Mouse (Mus musculus) stomach, postnatal 0 days (tissue): ENCODE data around the gene Arhgap22. TPM values are rescaled to one million over a fixed set of nuclear protein-coding genes. Genes with fewer than 3 reads are reported as not detected.

Source experiments
- ATAC-seq: fragments of 200-750 bp; cut with Nextera tagmentation; 2 replicates; pipeline ENCODE4 v1.8.0; 2017; ENCODE audit not compliant: low FRiP score, low TSS enrichment
- DNase-seq: peaks from one replicate; pipeline ENCODE4 v3.0.0-alpha.2; 2016; ENCODE audit warnings: low spot score
- H3K27ac ChIP-seq: fragments of 300-500 bp; sonication (generic); replicated peaks from 2 replicates; pipeline ENCODE4 v1.5.1; 2014; ENCODE audit warnings: mild to moderate bottlenecking, control low read depth
- H3K27me3 ChIP-seq: fragments of 300-500 bp; sonication (generic); 2 replicates; pipeline ENCODE4 v1.6.1; 2014; ENCODE audit warnings: low read length; ENCODE audit not compliant: control insufficient read depth, insufficient read depth
- H3K36me3 ChIP-seq: fragments of 300-500 bp; sonication (generic); 2 replicates; pipeline ENCODE4 v1.6.1; 2014; ENCODE audit warnings: low read length, mixed read lengths; ENCODE audit not compliant: control insufficient read depth, insufficient read depth
- H3K4me1 ChIP-seq: fragments of 300-500 bp; sonication (generic); replicated peaks from 2 replicates; pipeline ENCODE4 v1.6.1; 2014; ENCODE audit warnings: antibody characterized with exemption; ENCODE audit not compliant: control insufficient read depth, insufficient read depth
- H3K4me2 ChIP-seq: fragments of 300-500 bp; sonication (generic); replicated peaks from 2 replicates; pipeline ENCODE4 v1.6.1; 2014; ENCODE audit warnings: low read depth, mild to moderate bottlenecking, control low read depth, moderate library complexity
- H3K4me3 ChIP-seq: fragments of 300-500 bp; sonication (generic); 2 replicates; pipeline ENCODE4 v1.5.1; 2014; ENCODE audit warnings: low read depth, low read length, control low read depth
- H3K9ac ChIP-seq: fragments of 300-500 bp; sonication (generic); 2 replicates; pipeline ENCODE4 v1.6.1; 2014; ENCODE audit warnings: mild to moderate bottlenecking, low read length, control low read depth, mixed read lengths
- H3K9me3 ChIP-seq: fragments of 300-500 bp; sonication (generic); 2 replicates; pipeline ENCODE4 v1.6.1; 2016; ENCODE audit warnings: low read length; ENCODE audit not compliant: control insufficient read depth
- CTCF ChIP-seq: IDR thresholded peaks from 2 replicates; pipeline ENCODE4 v1.5.1; 2016; ENCODE audit warnings: antibody characterized with exemption, low read depth, mild to moderate bottlenecking, moderate library complexity
- EP300 ChIP-seq: optimal IDR thresholded peaks from 2 replicates; pipeline ENCODE3; 2016; ENCODE audit warnings: antibody characterized with exemption
- WGBS: fragments of 180-500 bp; shearing (Covaris S2); extraction: QIAGEN DNeasy Blood & Tissue Kit; methylation state at CpG from one replicate; pipeline ENCODE4 v1.1.7; 2014; 5-methylcytosine and 5-hydroxymethylcytosine counted together
- polyA plus RNA-seq: library from polyadenylated mRNA; unstranded; fragments of >200 nt; fragmentation: Nextera tagmentation; extraction: Ambion mirVana; gene quantifications from 2 replicates; pipeline ENCODE4 v1.2.1, GENCODE M21; 2015

Gene Arhgap22
- polyA plus RNA-seq, 1 experiment from 2014 or later = 6.5 TPM

DNA sequence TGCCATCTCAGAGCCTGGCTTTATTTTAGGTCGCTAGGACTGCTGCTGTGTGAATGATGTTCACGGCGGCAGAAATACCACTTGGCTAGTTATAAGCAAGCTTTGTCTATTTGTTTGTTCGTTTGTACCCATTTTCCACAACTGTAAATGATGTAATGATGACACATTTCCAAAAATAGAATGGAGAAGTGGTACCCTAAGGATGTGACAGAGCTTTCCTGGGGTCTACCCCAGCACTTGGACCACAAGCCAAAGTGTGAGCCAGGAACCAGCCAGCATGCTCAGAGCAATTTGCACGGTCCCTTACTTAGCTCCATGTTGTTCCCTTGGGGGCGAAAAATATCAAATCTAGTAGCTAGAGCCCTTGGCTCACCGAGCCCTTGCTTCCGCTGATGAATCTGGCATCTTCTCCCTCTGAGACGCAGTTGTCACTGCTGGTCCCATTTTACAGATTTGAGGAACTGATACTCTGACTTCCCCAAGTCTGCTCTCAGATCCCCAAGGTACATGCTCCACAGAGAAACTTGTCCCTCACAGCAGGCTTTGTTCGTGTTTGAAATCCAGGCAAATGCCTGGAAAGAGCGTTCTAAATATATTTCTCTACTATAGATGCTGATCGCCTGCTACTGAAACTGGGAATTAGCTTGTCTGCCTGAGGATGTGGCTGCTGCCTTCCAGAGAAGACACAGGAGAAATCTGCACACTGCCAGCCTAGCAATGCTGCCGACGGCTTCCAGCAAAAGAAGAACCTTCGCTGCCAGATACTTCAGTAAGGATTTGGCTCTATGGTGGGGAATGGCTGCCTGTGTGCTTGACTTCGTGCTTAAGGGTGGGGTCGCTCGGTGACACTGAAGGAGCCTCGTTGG is 2.8 kb downstream of the Arhgap22 start:
- Histone ChIP-seq H3K27ac (no peak overlapping the region), H3K4me3 (no peak overlapping the region), H3K9ac (no peak overlapping the region), H3K4me2 (no peak overlapping the region), H3K36me3 (no peaks in the 10 kb centered on the region), H3K4me1 (0 out of 2 replicates have a peak, but pooled peaks cover 2% of the 10 kb centered on the region), H3K27me3 (no peaks in the 10 kb centered on the region), H3K9me3 (no peaks in the 10 kb centered on the region)
- no peak for ATAC-seq
- DNase-seq = no peak
- TF ChIP-seq EP300 (no peak), CTCF (no peak)
- 80% methylated on average over 19 of the region's 19 CpGs for WGBS

DNA sequence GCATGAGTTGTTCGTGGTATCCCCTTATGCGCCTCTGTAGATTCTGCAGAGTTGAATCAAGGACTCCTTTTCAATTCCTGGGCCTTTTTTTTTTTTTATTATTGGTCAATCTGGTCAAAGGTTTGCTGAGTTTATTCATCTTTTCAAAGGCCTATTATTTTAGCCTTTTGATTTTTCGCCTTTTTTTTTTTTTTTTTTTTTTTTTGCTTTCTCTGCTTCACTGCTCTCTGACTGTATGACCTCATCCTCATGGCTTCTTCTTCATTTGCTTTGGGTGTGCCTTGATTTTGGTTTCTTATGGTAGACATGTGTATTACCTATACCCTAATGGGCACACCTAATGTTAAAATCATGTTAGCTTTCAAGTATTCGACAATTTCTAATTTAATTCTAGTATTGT is 11.4 kb downstream of the Arhgap22 start:
- DNase-seq (no peak), ATAC-seq (no peak)
- Histone ChIP-seq H3K36me3 (no peaks in the 10 kb centered on the region), H3K4me3 (no peak overlapping the region), H3K9ac (no peak overlapping the region), H3K27me3 (no peaks in the 10 kb centered on the region), H3K4me2 (no peak overlapping the region), H3K27ac (no peak overlapping the region), H3K4me1 (no peaks in the 10 kb centered on the region), H3K9me3 (no peaks in the 10 kb centered on the region)
- no peak for TF ChIP-seq EP300
- TF ChIP-seq CTCF = no peak
- 89% methylated on average over 4 of the region's 4 CpGs for WGBS

DNA sequence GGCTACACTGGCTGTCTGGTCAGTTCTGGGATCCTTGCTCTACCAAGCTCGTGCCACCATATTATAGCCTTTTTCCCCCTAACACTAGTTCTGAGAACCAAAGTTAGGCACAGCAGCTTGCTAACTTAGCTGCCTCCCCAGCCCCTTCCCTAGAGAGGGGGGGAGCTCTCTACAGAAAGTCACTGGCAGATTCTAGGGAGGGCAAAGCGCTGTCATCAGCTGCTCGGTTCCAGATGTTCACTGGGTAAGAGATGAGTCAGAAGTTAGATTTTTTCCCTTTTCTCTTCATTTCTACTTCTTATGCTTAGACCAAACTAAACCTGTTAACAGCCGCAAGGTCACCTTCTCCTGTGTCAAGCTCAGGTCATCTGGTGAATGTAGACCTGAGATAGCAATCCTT is 16.8 kb downstream of the Arhgap22 start:
- TF ChIP-seq EP300 (no peak), CTCF (no peak)
- 75% methylated on average over 4 of the region's 4 CpGs for WGBS

GRCm38 (mm10) chr14:33231311-33231710 is 17.5 kb downstream of the Arhgap22 start:
- 95% methylated on average over 3 of the region's 3 CpGs for WGBS
- no peaks in the 10 kb centered on the region for H3K36me3 ChIP-seq
- DNase-seq = no peak
- no peak overlapping the region for H3K4me2 ChIP-seq
- H3K9ac ChIP-seq = no peak overlapping the region
- H3K4me3 ChIP-seq = no peak overlapping the region
- no peaks in the 10 kb centered on the region for H3K9me3 ChIP-seq
- no peak for TF ChIP-seq EP300
- no peak for TF ChIP-seq CTCF
- H3K27ac ChIP-seq = no peak overlapping the region
- H3K4me1 ChIP-seq = no peaks in the 10 kb centered on the region
- ATAC-seq = no peak
- no peaks in the 10 kb centered on the region for H3K27me3 ChIP-seq

More for the DNA sequence above, 16.8 kb downstream of the Arhgap22 start:
- H3K4me2 ChIP-seq = no peak overlapping the region
- H3K36me3 ChIP-seq = no peaks in the 10 kb centered on the region
- no peak for DNase-seq
- H3K9me3 ChIP-seq = no peaks in the 10 kb centered on the region
- no peaks in the 10 kb centered on the region for H3K27me3 ChIP-seq
- H3K27ac ChIP-seq = no peak overlapping the region
- ATAC-seq = no peak
- H3K4me3 ChIP-seq = no peak overlapping the region
- H3K4me1 ChIP-seq = no peaks in the 10 kb centered on the region
- no peak overlapping the region for H3K9ac ChIP-seq

DNA sequence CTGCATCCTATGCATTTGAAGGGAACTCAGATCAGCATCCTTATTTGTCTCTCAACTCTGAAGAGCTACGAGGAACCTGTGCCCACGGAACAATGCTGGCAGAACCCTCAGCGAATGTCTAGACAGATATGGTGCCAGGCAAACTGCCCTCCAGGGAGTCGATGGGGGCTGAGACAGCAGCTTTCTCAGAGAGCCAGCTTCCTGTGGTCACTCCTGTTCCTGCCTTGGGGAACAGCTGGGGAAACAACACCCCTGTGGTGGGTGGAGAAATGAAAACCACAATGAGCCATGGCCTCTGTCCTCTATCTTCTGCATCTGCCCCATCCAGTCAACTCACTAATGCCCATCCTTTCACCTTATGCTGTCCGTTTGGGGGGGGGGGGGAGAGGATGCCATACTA is 18.2 kb downstream of the Arhgap22 start:
- Histone ChIP-seq H3K4me2 (no peak overlapping the region), H3K9me3 (no peaks in the 10 kb centered on the region), H3K9ac (no peak overlapping the region), H3K4me1 (no peaks in the 10 kb centered on the region), H3K27me3 (no peaks in the 10 kb centered on the region), H3K36me3 (no peaks in the 10 kb centered on the region), H3K27ac (no peak overlapping the region), H3K4me3 (no peak overlapping the region)
- no peak for ATAC-seq
- DNase-seq = no peak
- TF ChIP-seq EP300 (no peak), CTCF (no peak)
- 74% methylated on average over 5 of the region's 5 CpGs for WGBS

- Histone ChIP-seq H3K4me2 (no peak overlapping the region), H3K27me3 (no peaks in the 10 kb centered on the region), H3K4me1 (no peaks in the 10 kb centered on the region), H3K4me3 (no peak overlapping the region), H3K9me3 (no peaks in the 10 kb centered on the region), H3K9ac (no peak overlapping the region), H3K36me3 (no peaks in the 10 kb centered on the region), H3K27ac (no peak overlapping the region)
- ATAC-seq = no peak
- DNase-seq = no peak
- WGBS = 84% methylated on average over 6 of the region's 6 CpGs
- TF ChIP-seq CTCF (no peak), EP300 (no peak)
These were observed 21.8 kb downstream of the Arhgap22 start for GRCm38 (mm10) chr14:33235661-33236060.
